Mouse (Mus musculus): ENCODE data around the gene Xlr5a. TPM values are rescaled to one million over a fixed set of nuclear protein-coding genes. Genes with fewer than 3 reads are reported as not detected.

The Xlr5a gene
- total and polyA plus RNA-seq, 3 experiments, result 0.20 TPM; not detected in 2

DNA sequence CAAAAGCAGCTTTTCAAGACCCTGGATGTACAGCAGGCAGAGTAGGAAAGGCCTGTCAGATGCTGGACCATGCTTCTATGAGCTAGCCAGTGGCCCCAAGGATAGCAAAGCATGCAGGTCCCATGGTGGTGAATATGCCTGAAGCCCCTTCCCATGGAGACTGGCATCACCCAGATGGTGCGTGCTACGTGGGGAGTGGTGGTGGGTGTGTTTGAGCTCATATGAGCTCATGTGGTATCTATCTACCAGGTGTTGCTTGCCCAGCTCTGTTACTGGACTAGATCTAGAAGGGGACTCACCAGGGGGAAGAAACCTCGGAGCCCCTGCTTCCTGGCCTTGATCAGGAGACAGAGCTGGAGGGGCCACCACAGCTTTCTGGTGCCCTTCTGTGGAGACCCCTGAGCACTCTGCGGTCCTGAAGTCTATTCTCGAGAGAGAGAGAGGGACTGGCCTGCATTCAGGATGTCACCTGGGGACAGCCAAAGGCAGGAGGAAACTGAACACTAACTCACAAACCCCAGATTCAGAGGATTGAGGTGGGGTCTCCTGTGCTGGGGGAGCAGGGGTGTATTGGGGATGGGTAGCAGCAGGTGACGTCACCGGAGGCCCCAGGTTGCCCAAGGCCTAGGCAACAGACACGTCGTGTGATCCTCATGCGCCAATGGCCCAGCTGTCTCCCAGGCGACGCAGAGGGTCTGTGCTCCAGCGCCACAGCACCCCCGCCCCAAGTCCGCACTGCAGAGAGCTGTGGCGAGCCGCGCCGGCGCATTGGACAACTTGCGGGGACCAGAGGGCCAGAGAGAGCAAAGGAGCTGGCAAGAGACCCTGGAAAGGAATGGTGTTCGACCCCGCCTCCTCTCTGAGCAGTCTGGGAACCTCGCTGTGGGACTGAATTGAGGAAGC is 229.0 kb downstream of the Xlr5a start:
- dilution Hi-C loops (cut with MboI; ENCODE audit: extremely low pct_ligation_motif_present, extremely low pct_unique_long_range_greater_than_20kb, low sequenced_read_pairs), result no loop called here
- no peaks in the 10 kb centered on the region for H3K79me2 ChIP-seq (replicated peaks; ENCODE audit: control insufficient read depth, extremely low read depth, insufficient read depth, poor library complexity, severe bottlenecking)
- H3K4me2 ChIP-seq (ENCODE audit: insufficient read depth, low read depth, poor library complexity, severe bottlenecking), result no peak overlapping the region
- no peak for DNase-seq (ENCODE audit: extremely low read depth)
- in situ Hi-C loops (cut with MboI; ENCODE audit: low pct_ligation_motif_present, low pct_unique_long_range_greater_than_20kb, low sequenced_read_pairs), result no loop called here
- no peak overlapping the region for H3K4me3 ChIP-seq (replicated peaks in 1 of 3; ENCODE audit: low read depth in 2 of 3, low read length in 2 of 3, poor library complexity in 1 of 3)
- H3K27me3 ChIP-seq (replicated peaks), result no peaks in the 10 kb centered on the region
- no peaks in the 10 kb centered on the region for H3K36me3 ChIP-seq (replicated peaks in 1 of 2; ENCODE audit: control insufficient read depth in 1 of 2, insufficient read depth in 1 of 2, low read length in 1 of 2)
- no peak for TF ChIP-seq ZC3H11A (IDR thresholded peaks at IDR 0.05; ENCODE audit: low read depth, low read length)
- TF ChIP-seq USF1 (IDR thresholded peaks at IDR 0.05; ENCODE audit: low read depth, low read length), result no peak
- TF ChIP-seq SIN3A (IDR thresholded peaks at IDR 0.05; ENCODE audit: low read length), result no peak
- TF ChIP-seq SMC3 (IDR thresholded peaks at IDR 0.05; ENCODE audit: low read depth, low read length), result no peak
- TF ChIP-seq NRF1 (IDR thresholded peaks at IDR 0.05; ENCODE audit: low read depth, low read length), result no peak
- TF ChIP-seq MXI1 (IDR thresholded peaks at IDR 0.05; ENCODE audit: low read depth, low read length), result no peak
- TF ChIP-seq MAX (IDR thresholded peaks at IDR 0.05; ENCODE audit: low read length), result no peak
- no peak for TF ChIP-seq HCFC1 (IDR thresholded peaks at IDR 0.05; ENCODE audit: low read depth, low read length)
- no peak for TF ChIP-seq EP300 (IDR thresholded peaks at IDR 0.05; ENCODE audit: low read length)
- no peak overlapping the region for H3K27ac ChIP-seq (ENCODE audit: insufficient read depth, low read depth)
- H3K9ac ChIP-seq (ENCODE audit: insufficient read depth, low read depth), result no peak overlapping the region
- no peaks in the 10 kb centered on the region for H3K9me3 ChIP-seq (replicated peaks; ENCODE audit: low read length)
- H3K4me1 ChIP-seq (ENCODE audit: control insufficient read depth in 1 of 2, insufficient read depth in 2 of 2), result no peaks in the 10 kb centered on the region

DNA sequence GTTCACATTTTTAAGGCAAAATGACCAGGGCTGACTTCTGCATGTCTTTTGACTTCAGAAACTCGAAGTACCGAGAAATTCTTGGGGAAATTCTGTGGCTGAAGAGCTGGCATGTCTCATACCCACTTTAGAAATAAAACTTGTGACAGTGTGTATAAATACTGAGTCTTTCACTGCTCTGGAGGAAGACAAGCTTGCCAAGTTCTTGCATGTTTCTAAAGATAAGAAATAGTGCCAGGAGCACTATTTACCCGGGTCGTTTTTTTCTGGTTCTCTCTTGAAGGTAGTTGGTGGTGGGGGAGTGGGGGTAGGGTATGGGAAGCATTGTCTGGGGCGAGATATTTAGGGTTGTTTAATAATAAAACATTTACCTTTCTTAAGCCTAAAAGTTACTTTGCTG is 230.5 kb downstream of the Xlr5a start:
- DNase-seq (ENCODE audit: extremely low read depth), result no peak
- in situ Hi-C loops (cut with MboI; ENCODE audit: low pct_ligation_motif_present, low pct_unique_long_range_greater_than_20kb, low sequenced_read_pairs), result no loop called here
- TF ChIP-seq MYC (IDR thresholded peaks at IDR 0.05; ENCODE audit: low read depth, low read length) (no peak), USF1 (IDR thresholded peaks at IDR 0.05; ENCODE audit: low read depth, low read length) (no peak), ZMIZ1 (IDR thresholded peaks at IDR 0.05; ENCODE audit: low read depth, low read length) (no peak), POLR2A (IDR thresholded peaks at IDR 0.05; ENCODE audit: low read depth, low read length) (no peak), E2F4 (IDR thresholded peaks at IDR 0.05; ENCODE audit: insufficient replicate concordance, low read depth, low read length) (no peak), MAX (IDR thresholded peaks at IDR 0.05; ENCODE audit: low read length) (no peak), IRF4 (IDR thresholded peaks at IDR 0.05; ENCODE audit: low read depth, low read length) (no peak), PAX5 (IDR thresholded peaks at IDR 0.05; ENCODE audit: low read length) (no peak), ZNF384 (IDR thresholded peaks at IDR 0.05; ENCODE audit: low read depth, low read length) (no peak), SMC3 (IDR thresholded peaks at IDR 0.05; ENCODE audit: low read depth, low read length) (no peak), CHD1 (IDR thresholded peaks at IDR 0.05; ENCODE audit: low read depth, low read length) (no peak), ETS1 (conservative IDR thresholded peaks at IDR 0.05; ENCODE audit: low read depth, low read length) (no peak), RCOR1 (conservative IDR thresholded peaks at IDR 0.05; ENCODE audit: low read depth, low read length) (no peak), MXI1 (IDR thresholded peaks at IDR 0.05; ENCODE audit: low read depth, low read length) (no peak), CTCF (conservative IDR thresholded peaks at IDR 0.05 in 1 of 2, IDR thresholded peaks at IDR 0.05 in 1 of 2; ENCODE audit: low read depth in 2 of 2, low read length in 2 of 2) (no peak)
- Histone ChIP-seq H3K27ac (ENCODE audit: insufficient read depth, low read depth) (no peak overlapping the region), H3K4me2 (ENCODE audit: insufficient read depth, low read depth, poor library complexity, severe bottlenecking) (no peak overlapping the region), H3K79me2 (replicated peaks; ENCODE audit: control insufficient read depth, extremely low read depth, insufficient read depth, poor library complexity, severe bottlenecking) (no peaks in the 10 kb centered on the region), H3K4me3 (replicated peaks in 1 of 3; ENCODE audit: low read depth in 2 of 3, low read length in 2 of 3, poor library complexity in 1 of 3) (no peak overlapping the region), H3K27me3 (replicated peaks) (no peaks in the 10 kb centered on the region), H3K9ac (ENCODE audit: insufficient read depth, low read depth) (no peak overlapping the region), H3K36me3 (replicated peaks in 1 of 2; ENCODE audit: control insufficient read depth in 1 of 2, insufficient read depth in 1 of 2, low read length in 1 of 2) (no peaks in the 10 kb centered on the region), H3K4me1 (ENCODE audit: control insufficient read depth in 1 of 2, insufficient read depth in 2 of 2) (no peaks in the 10 kb centered on the region), H3K9me3 (replicated peaks; ENCODE audit: low read length) (no peaks in the 10 kb centered on the region)
- dilution Hi-C loops (cut with MboI; ENCODE audit: extremely low pct_ligation_motif_present, extremely low pct_unique_long_range_greater_than_20kb, low sequenced_read_pairs), result no loop called here

Data from CH12.LX (cell line).